Mouse (Mus musculus): Measurements from ENCODE around the gene 4930512M02Rik.

- TF ChIP-seq CTCF (conservative IDR thresholded peaks at IDR 0.05; ENCODE audit: low read length) = no peak
- TF ChIP-seq POU5F1 (IDR thresholded peaks at IDR 0.05; ENCODE audit: borderline replicate concordance, low read length) = no peak
- no peak for TF ChIP-seq NANOG (IDR thresholded peaks at IDR 0.05; ENCODE audit: borderline replicate concordance, low read length)
Observed at GRCm38 (mm10) chr11:11587327-11587726, 40.3 kb downstream of the 4930512M02Rik start.
